Mouse (Mus musculus) MEL (cell line): ENCODE data around the gene Psmd11.

Source experiments
- CTCF ChIP-seq, 3 experiments: IDR thresholded peaks in 2 of 3; conservative IDR thresholded peaks in 1 of 3; 2 replicates each; pipeline ENCODE4 v1.5.1; 2011 to 2012; ENCODE audit warnings: low read length in 3 of 3, low read depth in 2 of 3, mild to moderate bottlenecking in 2 of 3, improper control_type of control experiment in 1 of 3, inconsistent platforms in 1 of 3, mixed read lengths in 1 of 3, moderate library complexity in 1 of 3; ENCODE audit not compliant: control insufficient read depth in 1 of 3, insufficient read depth in 1 of 3, poor library complexity in 1 of 3, severe bottlenecking in 1 of 3
- MYC ChIP-seq: IDR thresholded peaks from 2 replicates; pipeline ENCODE4 v1.6.1; 2011; ENCODE audit warnings: low read depth, mild to moderate bottlenecking, low read length, improper control_type of control experiment, moderate library complexity

GRCm38 (mm10) chr11:80503281-80503680 lies 74.9 kb downstream of the Psmd11 start:
- TF ChIP-seq CTCF (IDR thresholded peaks at IDR 0.05 in 2 of 3, conservative IDR thresholded peaks at IDR 0.05 in 1 of 3; ENCODE audit: control insufficient read depth in 1 of 3, insufficient read depth in 1 of 3, low read depth in 2 of 3, low read length in 3 of 3, poor library complexity in 1 of 3, severe bottlenecking in 1 of 3), result no peak
- TF ChIP-seq MYC, result no peak
